Mouse (Mus musculus) midbrain, embryonic 16.5 days (tissue): ENCODE measurements around the gene Cd19. TPM values are rescaled to one million over a fixed set of nuclear protein-coding genes. Genes with fewer than 3 reads are reported as not detected.

Source experiments
- ATAC-seq: fragments of 200-750 bp; cut with Nextera tagmentation; 2 replicates; pipeline ENCODE4 v1.8.0; 2017; ENCODE audit warnings: moderate TSS enrichment
- H3K27ac ChIP-seq: fragments of 300-500 bp; sonication (generic); 2 replicates; pipeline ENCODE4 v1.5.1; 2014; ENCODE audit warnings: mild to moderate bottlenecking, low read length, mixed read lengths
- H3K27me3 ChIP-seq: fragments of 300-500 bp; sonication (generic); 2 replicates; pipeline ENCODE4 v1.6.1; 2014; ENCODE audit warnings: low read depth, low read length, mixed read lengths; ENCODE audit not compliant: control insufficient read depth, insufficient read depth
- H3K36me3 ChIP-seq: fragments of 300-500 bp; sonication (generic); 2 replicates; pipeline ENCODE4 v1.6.1; 2014; ENCODE audit warnings: mild to moderate bottlenecking, low read length, moderate library complexity, mixed read lengths; ENCODE audit not compliant: control insufficient read depth, insufficient read depth
- H3K4me1 ChIP-seq: fragments of 300-500 bp; sonication (generic); 2 replicates; pipeline ENCODE4 v1.6.1; 2014; ENCODE audit warnings: mild to moderate bottlenecking, low read length, mixed read lengths; ENCODE audit not compliant: control insufficient read depth, insufficient read depth
- H3K4me2 ChIP-seq: fragments of 300-500 bp; sonication (generic); 2 replicates; pipeline ENCODE4 v1.6.1; 2014; ENCODE audit warnings: mild to moderate bottlenecking, low read length, mixed read lengths
- H3K4me3 ChIP-seq: fragments of 300-500 bp; sonication (generic); 2 replicates; pipeline ENCODE4 v1.5.1; 2014; ENCODE audit warnings: low read depth, mild to moderate bottlenecking, low read length, moderate library complexity, mixed read lengths
- H3K9ac ChIP-seq: fragments of 300-500 bp; sonication (generic); 2 replicates; pipeline ENCODE4 v1.6.1; 2014; ENCODE audit warnings: low read depth, low read length, mixed read lengths
- H3K9me3 ChIP-seq: fragments of 300-500 bp; sonication (generic); replicated peaks from 2 replicates; pipeline ENCODE4 v1.6.1; 2014; ENCODE audit warnings: mild to moderate bottlenecking, low read length, mixed read lengths; ENCODE audit not compliant: control insufficient read depth, poor library complexity, severe bottlenecking
- WGBS: fragments of 180-500 bp; shearing (Covaris S2); extraction: QIAGEN DNeasy Blood & Tissue Kit; methylation state at CpG from one replicate; pipeline ENCODE4 v1.1.7; 2014; 5-methylcytosine and 5-hydroxymethylcytosine counted together
- microRNA-seq: library from miRNA; unstranded; fragments of <30 nt; microRNA quantifications from one replicate; pipeline ENCODE4, GENCODE M21; 2017
- polyA plus RNA-seq: library from polyadenylated mRNA; unstranded; fragments of >200 nt; fragmentation: Nextera tagmentation; extraction: Ambion mirVana; gene quantifications from 2 replicates; pipeline ENCODE4 v1.2.1, GENCODE M21; 2015

Gene Cd19
- polyA plus RNA-seq, 1 experiment from 2014 or later = not detected

DNA sequence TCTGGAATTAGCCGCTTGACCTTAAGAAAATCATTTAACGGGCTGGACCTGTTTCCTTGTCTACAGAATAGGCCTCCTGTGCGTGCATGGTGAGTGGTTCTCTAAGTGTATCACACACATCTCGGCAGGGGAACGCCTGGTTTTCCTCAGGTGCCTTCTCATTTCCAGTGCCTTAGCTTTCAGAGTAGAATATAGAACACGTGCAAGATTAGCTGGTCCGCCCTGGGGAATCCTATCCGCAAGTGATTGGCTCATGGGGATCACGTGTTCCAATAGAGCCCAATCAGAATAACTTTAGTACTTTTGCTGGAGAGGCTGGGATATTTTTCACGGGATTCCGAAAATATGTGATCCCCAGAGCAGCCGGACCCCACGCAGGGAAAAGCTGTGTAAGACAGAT, 55.6 kb downstream of the Cd19 start:
- Histone ChIP-seq H3K4me2 (no peak overlapping the region), H3K27me3 (no peaks in the 10 kb centered on the region), H3K4me3 (no peak overlapping the region), H3K9ac (no peak overlapping the region), H3K27ac (no peak overlapping the region), H3K36me3 (no peaks in the 10 kb centered on the region), H3K4me1 (peaks cover 10% of the 10 kb centered on the region), H3K9me3 (no peaks in the 10 kb centered on the region)
- ATAC-seq = no peak
- 77% methylated on average over 13 of the region's 13 CpGs for WGBS

Small RNA genes lying within 50 kb of the gene (microRNA-seq; reads per million reads assigned to microRNA genes)
- not detected for gene Mir7058

Other genes starting within 250 kb of the Cd19 start
- gene Xpo6, start 214.4 kb downstream of the Cd19 start, polyA plus RNA-seq = 49.7 and 51.0 TPM in 2 replicates
- 233 and 251 TPM in 2 replicates for gene Sbk1, start 142.3 kb downstream of the Cd19 start, polyA plus RNA-seq
- 0.87 and 1.3 TPM in 2 replicates for gene Lat, start 45.3 kb downstream of the Cd19 start, polyA plus RNA-seq
- 87.1 and 92.6 TPM in 2 replicates for gene Spns1, start 37.4 kb downstream of the Cd19 start, polyA plus RNA-seq
- gene Nfatc2ip, start 18.2 kb downstream of the Cd19 start, polyA plus RNA-seq = 2.1 TPM in 2 replicates
- 22.9 and 23.8 TPM in 2 replicates for gene Rabep2, start 13.9 kb upstream of the Cd19 start, polyA plus RNA-seq
- 0.39 and 0.71 TPM in 2 replicates for gene Atp2a1, start 48.2 kb upstream of the Cd19 start, polyA plus RNA-seq
- gene Sh2b1, start 60.5 kb upstream of the Cd19 start, polyA plus RNA-seq = 76.8 and 79.6 TPM in 2 replicates
- gene Tufm, start 72.5 kb upstream of the Cd19 start, polyA plus RNA-seq = 121 and 127 TPM in 2 replicates
- 66.9 and 68.8 TPM in 2 replicates for gene Atxn2l, start 88.5 kb upstream of the Cd19 start, polyA plus RNA-seq
- 177 and 184 TPM in 2 replicates for gene Eif3c, start 151.5 kb upstream of the Cd19 start, polyA plus RNA-seq
- gene Apobr, start 170.1 kb upstream of the Cd19 start, polyA plus RNA-seq = 0.31 TPM in 2 replicates
- 36.4 and 37.7 TPM in 2 replicates for gene Cln3, start 170.9 kb upstream of the Cd19 start, polyA plus RNA-seq
- gene Il27, start 180.1 kb upstream of the Cd19 start, polyA plus RNA-seq = not detected in 2 replicates
- gene Nupr1, start 216.0 kb upstream of the Cd19 start, polyA plus RNA-seq = 6.1 and 9.5 TPM in 2 replicates
- gene Sgf29, start 234.4 kb upstream of the Cd19 start, polyA plus RNA-seq = 50.1 and 56.9 TPM in 2 replicates